Mouse (Mus musculus): ENCODE measurements at regions not wholly inside any gene's neighbourhood (a gene's known extent, or its start where the extent isn't known, plus 50 kb on each side); places are given as distances from the start of the nearest gene placed in this dataset.

DNA sequence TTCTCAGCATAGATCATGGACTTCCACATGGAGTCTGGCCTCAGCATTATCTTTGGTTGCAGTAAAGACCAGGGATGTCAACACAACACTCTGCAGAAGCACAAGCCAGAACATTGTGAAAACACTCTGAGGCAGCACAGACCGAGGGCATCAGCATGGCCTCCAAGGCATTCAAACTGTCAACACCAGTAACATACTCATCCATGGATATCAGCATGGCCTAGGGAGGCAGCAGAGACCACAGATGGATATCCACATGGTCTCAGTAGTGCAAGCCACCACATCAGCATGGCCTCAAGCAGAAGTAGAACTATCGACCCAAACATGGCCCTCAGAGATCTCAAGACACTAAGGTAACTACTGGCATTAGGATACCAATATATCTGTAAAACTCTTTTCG lies 935.8 kb downstream of the Slitrk1 start:
- DNase-seq (ENCODE audit: low spot score) = no peak

DNA sequence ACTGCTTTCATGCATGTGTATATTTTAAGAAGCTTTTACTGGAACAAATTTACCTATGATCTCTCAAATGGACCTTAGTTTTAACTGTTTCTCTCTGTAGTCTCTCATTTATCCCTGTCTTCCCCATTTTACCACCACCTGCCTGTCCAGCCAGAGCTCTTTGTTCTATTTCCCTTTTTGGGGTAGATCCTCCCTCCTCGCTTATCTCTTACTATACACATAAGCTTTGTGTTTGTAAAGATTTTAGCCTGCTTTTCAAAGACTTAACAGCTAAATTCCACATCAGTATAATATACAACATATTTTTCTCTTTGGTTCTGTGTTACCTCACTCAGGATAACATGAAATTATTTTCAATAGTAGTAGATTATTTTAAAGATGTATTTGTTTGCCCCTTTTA lies 961.9 kb downstream of the Slitrk1 start:
- no peak for DNase-seq (ENCODE audit: low spot score)

DNA sequence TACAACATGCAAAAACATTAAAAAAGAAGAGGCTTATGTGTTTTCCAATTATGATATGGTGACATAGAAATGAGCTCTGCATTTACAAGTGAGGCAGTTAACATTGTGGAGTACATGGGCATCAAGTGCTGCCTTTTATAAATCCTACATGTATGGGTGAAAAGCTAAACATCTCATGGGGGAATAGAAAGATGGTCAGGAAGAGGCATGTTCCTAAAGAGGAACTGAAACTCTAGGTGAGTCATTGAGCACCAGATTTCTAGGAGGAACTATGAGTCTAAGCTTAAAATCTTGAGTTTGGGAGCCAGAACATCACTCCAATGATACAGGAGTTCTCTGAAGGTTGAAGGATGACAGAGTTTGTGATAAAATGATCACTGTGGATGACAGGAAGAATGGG lies 1010.2 kb downstream of the Slitrk1 start:
- DNase-seq (ENCODE audit: low spot score) = no peak

DNA sequence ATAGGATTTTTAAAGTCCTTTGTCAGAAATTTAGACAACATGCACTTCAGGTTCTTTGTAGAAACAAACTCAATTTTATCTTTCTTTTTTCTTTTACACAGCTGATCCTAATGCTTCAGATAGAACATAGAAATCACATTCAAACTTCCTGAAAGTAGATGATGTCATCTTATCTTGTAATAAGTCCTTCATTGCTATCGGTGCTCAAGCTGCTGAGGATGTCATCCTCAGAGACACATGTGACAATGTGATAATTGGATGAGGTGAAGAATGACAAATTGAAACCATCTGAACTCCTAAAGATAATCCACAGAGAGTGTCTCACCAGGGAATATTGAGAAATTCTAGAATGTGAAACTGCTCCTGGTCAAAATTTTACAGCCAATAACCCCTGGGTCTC lies 1012.1 kb downstream of the Slitrk1 start:
- no peak for DNase-seq (ENCODE audit: low spot score)

DNA sequence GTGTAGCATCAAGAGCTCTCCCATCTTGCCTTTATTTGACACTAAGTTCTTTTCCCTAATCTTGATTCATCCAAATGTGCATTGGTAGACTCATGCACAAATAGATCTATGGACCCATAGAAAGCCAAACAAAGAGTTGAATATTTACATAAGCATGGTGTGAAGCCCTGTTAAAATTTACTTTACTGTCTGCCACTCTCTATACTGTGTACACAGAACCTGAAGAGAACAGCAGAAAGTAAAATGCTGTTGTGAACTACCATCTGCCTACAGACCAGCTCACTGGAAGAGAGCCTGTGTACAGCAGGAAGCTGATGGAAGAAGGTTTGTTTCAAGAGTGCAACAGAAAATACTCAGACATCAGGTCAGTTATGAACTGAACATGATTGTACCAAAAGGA lies 1053.1 kb downstream of the Slitrk1 start:
- DNase-seq (ENCODE audit: low spot score) = no peak

DNA sequence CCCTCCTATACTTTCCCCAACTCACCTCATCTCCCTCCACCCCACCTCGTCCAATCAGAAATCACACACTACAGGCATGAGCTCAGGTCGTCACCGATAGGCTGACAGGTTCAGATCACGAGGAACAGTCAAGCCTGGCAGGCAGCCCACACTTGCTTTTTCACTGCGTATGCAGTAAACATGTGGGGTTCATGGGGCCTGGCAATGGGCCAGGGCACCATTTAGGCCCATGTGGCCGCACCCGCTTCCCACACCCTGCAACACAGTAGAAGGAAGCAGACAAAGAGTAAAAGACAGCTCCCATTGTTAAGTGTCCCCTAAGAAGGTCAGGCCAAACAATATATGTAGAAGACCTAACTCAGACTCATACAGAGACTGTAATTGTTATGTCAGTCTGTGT lies 1064.3 kb downstream of the Slitrk1 start:
- DNase-seq (ENCODE audit: low spot score) = no peak

DNA sequence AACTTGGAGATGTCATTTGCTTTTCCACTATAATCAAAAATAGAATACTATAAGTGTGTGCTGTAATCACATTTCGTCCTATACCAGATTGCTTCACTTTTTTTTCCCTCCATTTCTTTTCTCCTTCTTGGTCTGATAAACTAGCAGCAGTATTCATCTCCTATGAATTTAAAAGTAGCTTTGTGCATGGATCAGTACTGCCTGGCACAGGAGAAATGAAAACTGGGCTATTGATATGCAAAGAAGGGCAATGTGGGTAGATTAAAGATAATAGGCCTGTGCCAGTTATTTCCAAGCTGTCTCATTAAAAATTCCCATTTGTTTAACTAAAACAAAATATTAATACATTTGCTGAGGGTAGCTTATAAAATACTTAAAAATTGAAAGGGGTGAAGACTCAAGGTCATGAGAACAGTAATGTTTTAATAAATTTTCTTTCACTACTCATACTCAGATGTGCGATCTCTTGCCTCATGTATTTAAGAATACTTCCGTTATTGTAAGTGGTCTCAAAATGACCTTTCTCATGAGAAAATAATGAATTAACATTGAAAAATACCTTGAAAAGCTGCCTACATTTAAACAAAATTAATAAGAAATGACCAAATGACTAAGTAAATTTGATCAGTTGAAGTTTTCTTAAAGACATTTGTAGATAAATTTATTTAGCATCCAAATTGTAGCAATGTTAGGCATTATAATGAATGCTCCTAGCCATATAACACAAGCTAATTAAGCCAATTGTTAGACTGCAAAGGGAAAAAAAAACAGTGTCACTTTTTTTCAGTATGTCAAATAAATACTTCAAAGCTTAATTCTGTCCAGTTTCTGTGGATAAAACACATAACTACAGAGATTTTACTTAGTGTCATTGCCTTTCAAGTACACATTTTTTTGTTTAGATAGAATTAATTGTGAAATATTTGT lies 1068.4 kb downstream of the Slitrk1 start:
- DNase-seq (ENCODE audit: low spot score) = no peak

DNA sequence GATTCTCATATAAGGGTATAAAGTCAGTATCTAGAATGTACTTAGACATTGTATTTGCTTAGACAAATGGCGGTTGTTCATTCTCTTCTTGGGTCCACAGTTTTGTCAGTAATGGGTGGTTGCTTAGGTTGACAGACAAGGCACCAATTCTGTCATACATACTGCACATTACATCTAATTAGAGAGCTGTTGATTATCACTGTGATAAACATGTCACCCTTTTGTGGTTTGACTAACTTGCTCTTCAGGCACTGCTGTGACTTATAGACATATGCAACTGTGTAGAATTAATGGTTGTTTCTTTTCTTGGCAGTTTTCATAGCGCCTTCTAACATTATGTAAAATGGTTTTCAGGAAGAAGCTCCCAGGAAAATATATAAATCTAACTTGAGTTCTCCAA lies 1069.4 kb downstream of the Slitrk1 start:
- DNase-seq (ENCODE audit: low spot score) = no peak

DNA sequence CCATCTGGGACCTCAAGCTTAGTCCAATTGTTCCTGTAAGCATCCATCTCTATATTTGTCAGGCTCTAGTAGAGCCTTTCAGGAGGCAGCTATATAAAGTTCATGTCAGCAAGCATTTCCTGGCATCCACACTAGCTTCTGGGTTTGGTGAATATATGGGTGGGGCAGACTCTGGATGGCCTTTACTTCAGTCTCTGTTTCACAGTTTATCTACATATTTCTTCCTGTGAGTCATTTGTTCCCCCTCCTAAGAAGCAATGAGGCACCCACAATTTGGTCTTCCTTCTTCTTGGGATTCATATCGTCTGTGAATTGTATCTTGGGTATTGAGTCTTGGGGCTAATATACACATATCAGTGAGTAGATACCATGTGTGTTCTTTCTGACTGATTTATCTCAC lies 1081.0 kb downstream of the Slitrk1 start:
- no peak for DNase-seq (ENCODE audit: low spot score)

DNA sequence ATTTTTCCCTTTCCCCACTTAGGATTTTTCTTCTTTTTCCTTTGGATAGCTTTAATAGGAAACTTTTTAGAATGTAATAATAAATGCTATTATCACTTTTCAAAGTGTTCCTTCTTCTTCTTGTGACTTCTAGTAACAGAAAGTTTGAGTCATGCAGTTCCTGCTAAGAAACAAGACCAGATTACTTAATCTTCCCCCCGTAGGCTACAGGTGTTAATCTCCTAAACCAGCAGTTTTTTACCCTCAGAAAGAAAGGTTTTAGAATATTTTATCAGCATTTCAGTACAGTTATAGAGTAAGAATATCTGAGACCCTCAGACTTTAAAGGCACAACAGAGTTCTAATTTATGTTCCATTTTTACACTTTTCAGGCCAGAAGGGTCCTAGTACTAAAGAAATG lies 1128.7 kb downstream of the Slitrk1 start:
- no peak for DNase-seq (ENCODE audit: low spot score)

Measured in left cerebral cortex, adult 11 months (tissue).